Mouse (Mus musculus) megakaryocyte, embryonic 14.5 days (primary cell): Measurements from ENCODE around the gene Car12.

Source experiments
- FLI1 ChIP-seq: IDR thresholded peaks from 2 replicates; pipeline ENCODE4 v1.6.1; 2012; ENCODE audit warnings: low read length, inconsistent platforms, mixed read lengths
- GATA1 ChIP-seq: IDR thresholded peaks from 3 replicates; pipeline ENCODE4 v1.6.1; 2012; ENCODE audit warnings: mixed read lengths, low read length, inconsistent platforms, borderline replicate concordance

DNA sequence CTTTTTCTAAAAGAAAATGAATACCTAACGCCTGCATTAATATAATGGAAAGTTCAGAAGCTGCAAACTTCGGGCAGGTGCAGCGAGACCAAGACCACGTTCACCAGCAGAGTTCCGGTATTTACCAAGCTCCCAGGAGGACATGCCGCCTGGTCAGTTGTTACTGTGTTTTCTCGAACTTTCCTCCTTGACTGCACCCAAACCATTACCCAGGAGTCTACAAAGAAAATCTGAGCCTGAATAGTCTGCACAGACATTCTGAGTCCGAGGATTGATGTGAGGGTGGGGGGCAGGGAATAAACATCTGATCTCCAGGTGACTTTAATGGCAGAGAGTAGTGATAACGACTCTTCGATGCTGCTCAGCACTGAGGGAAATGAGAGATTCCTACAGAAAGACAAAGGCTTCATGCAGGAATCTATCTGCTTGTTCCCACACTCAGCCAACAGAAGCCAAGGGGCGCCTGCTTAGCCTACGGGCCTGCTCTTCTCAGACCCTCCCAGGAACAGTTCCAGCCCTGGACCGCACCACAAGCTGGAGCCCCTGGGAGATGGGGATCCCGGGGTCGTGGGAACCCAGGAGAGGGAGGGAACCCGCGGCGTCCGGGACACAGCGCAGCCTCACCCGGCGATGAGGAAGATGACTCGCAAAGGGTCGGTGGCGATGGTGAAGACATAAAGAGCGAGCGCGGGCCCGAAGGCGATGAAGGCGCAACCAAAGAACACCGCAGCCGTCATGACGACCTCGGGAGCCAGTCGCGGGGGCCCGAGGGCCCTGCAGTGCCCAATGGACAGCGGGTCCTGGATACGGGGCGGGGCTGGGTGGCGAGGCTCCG lies 81.4 kb downstream of the Car12 start:
- TF ChIP-seq GATA1 = no peak
- TF ChIP-seq FLI1 = no peak
